Mouse (Mus musculus) limb, embryonic 10.5 days (tissue): ENCODE results near the gene Pik3ap1. TPM values are rescaled to one million over a fixed set of nuclear protein-coding genes. Genes with fewer than 3 reads are reported as not detected.

ENCODE experiments used
- DNase-seq: peaks from one replicate; pipeline ENCODE4 v3.0.0-alpha.2; 2017; ENCODE audit warnings: low spot score
- H3K27ac ChIP-seq: fragments of 300-500 bp; sonication (generic); 2 replicates; pipeline ENCODE4 v1.5.1; 2016; ENCODE audit warnings: mild to moderate bottlenecking
- H3K27me3 ChIP-seq: fragments of 300-500 bp; sonication (generic); 2 replicates; pipeline ENCODE4 v1.6.1; 2016; ENCODE audit warnings: low read depth, mild to moderate bottlenecking; ENCODE audit not compliant: poor library complexity, severe bottlenecking
- H3K36me3 ChIP-seq: fragments of 300-500 bp; sonication (generic); 2 replicates; pipeline ENCODE4 v1.6.1; 2016; ENCODE audit warnings: mild to moderate bottlenecking, moderate library complexity
- H3K4me1 ChIP-seq: fragments of 300-500 bp; sonication (generic); 2 replicates; pipeline ENCODE4 v1.6.1; 2016
- H3K4me3 ChIP-seq: fragments of 300-500 bp; sonication (generic); 2 replicates; pipeline ENCODE4 v1.5.1; 2016; ENCODE audit warnings: mild to moderate bottlenecking, moderate library complexity
- H3K9me3 ChIP-seq: fragments of 300-500 bp; sonication (generic); replicated peaks from 2 replicates; pipeline ENCODE4 v1.6.1; 2016; ENCODE audit warnings: mild to moderate bottlenecking
- WGBS: fragments of 180-500 bp; shearing (Covaris S2); methylation state at CpG from one replicate; pipeline ENCODE4 v1.1.7; 2016; 5-methylcytosine and 5-hydroxymethylcytosine counted together
- polyA plus RNA-seq: library from polyadenylated mRNA; unstranded; fragments of >200 nt; fragmentation: Nextera tagmentation; extraction: Ambion mirVana; gene quantifications from 2 replicates; pipeline ENCODE4 v1.2.1, GENCODE M21; 2016

Pik3ap1 gene
- polyA plus RNA-seq, 1 experiment from 2014 or later, result 0.96 TPM

DNA sequence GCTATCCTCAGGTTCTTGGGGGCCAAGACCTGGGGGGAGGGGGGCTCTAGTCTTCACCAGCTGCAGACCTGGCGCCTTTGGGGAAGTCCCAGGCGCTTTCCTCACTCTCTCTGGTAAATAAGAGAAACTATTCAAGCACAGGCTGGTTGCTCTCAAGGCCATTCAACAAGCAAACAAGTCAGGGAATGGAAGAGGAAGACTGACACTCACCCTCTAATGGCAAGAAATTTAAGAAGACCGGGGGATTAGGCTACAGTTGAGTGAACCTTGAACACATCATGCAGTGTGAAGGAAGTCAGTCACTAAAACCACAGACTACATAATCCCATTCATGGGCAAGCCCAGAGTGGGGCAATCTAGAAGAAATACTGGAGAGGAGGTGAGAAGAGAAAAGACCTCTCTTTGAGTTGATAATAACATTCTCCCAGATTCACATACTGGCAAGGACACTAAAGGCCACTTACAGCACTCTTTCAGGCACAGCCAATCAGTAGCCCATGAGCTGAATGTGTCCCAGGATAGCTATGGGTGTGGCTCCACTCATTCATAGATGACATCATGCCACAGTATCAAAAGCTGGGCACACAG lies 2.4 kb downstream of the Pik3ap1 start:
- DNase-seq, result no peak
- 82% methylated on average over 3 of the region's 3 CpGs for WGBS
- H3K27me3 ChIP-seq, result peaks cover 53% of the 10 kb centered on the region
- H3K9me3 ChIP-seq, result no peaks in the 10 kb centered on the region
- H3K36me3 ChIP-seq, result no peaks in the 10 kb centered on the region
- H3K4me1 ChIP-seq, result peaks cover 18% of the 10 kb centered on the region
- no peak overlapping the region for H3K27ac ChIP-seq
- H3K4me3 ChIP-seq, result no peak overlapping the region

DNA sequence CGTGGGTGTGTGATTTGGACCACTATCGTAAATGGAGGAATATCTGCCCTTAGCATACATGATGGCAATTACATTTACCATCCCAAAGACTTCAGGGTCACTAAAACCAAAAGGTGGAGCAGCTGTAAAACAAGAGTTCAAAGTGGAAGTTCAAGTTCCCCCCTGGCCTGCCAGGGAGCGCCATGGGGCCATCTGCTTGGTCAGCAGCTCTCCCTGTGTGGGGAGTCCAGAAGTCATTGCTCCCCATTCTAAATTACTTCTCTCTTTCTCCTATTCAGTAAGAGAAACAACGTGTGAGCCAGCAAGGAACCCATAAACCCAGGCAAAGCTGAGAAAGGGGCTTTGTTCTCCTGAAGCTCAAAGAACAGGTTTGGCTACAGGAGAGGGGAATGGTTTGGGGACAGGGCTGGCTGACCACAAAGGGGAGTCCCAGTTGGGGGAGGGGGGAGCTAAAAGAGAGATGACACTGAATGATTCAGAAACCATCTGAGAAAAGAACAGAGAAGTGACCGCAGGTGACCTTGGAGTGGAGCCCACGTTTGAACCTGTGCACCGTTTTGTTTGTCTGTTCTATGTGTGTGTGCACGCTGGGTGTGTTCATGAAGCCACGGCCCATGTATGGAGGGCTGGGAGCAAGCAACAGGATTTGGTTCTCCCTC lies 3.2 kb downstream of the Pik3ap1 start:
- Histone ChIP-seq H3K27me3 (peaks cover 46% of the 10 kb centered on the region), H3K9me3 (no peaks in the 10 kb centered on the region), H3K27ac (no peak overlapping the region), H3K4me3 (no peak overlapping the region), H3K4me1 (peaks cover 18% of the 10 kb centered on the region), H3K36me3 (no peaks in the 10 kb centered on the region)
- DNase-seq, result no peak
- WGBS, result 71% methylated on average over 9 of the region's 9 CpGs

GRCm38 (mm10) chr19:41379195-41379594 lies 5.7 kb downstream of the Pik3ap1 start:
- Histone ChIP-seq H3K36me3 (no peaks in the 10 kb centered on the region), H3K4me1 (peaks cover 7% of the 10 kb centered on the region), H3K27ac (no peak overlapping the region), H3K9me3 (no peaks in the 10 kb centered on the region), H3K27me3 (peaks cover 21% of the 10 kb centered on the region), H3K4me3 (no peak overlapping the region)
- 92% methylated on average over 3 of the region's 3 CpGs for WGBS
- no peak for DNase-seq

DNA sequence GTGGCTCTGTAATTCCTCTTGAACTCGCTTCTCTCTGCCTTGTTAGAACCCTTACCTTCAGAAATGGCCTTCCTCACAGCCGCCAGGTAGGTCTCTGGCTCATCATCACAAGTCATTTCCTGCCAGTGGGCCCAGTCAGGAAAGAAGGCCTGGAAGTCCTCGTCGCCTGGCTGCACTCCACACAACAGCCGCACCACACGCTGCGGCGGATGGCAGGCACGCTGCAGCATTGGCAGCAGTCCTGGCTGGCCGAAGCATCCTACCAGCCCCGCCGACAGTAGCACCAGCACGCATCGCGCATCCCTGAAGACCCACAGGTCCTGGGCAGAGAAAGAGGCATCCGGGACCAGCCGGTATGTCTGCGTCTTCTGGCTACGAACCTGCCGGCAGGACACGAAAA lies 9.1 kb downstream of the Pik3ap1 start:
- 83% methylated on average over 21 of the region's 21 CpGs for WGBS
- H3K36me3 ChIP-seq, result no peaks in the 10 kb centered on the region
- no peaks in the 10 kb centered on the region for H3K27me3 ChIP-seq
- H3K4me1 ChIP-seq, result no peaks in the 10 kb centered on the region
- no peak overlapping the region for H3K27ac ChIP-seq
- H3K9me3 ChIP-seq, result no peaks in the 10 kb centered on the region
- H3K4me3 ChIP-seq, result no peak overlapping the region
- no peak for DNase-seq

GRCm38 (mm10) chr19:41375096-41375495 lies 9.8 kb downstream of the Pik3ap1 start:
- 91% methylated on average over 1 of the region's 1 CpGs for WGBS

DNA sequence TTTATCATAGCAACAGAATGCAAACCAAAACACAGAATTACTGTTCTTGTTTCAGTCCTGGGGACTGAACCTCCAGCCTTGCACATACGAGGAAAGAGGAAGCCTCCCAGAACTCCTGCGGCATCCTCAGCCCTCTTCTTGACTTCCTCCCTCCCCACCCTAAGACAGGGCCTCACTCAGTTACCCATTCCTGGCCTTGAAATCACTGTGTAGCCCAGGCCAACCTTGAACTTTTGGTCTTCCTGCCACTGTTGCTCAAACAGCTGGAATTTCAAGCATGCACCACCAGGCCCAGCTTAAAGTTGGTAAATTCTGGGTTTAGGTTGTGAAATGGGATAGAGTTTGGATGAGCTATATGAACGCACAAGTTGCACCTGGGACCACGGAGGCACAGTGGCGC lies 10.2 kb downstream of the Pik3ap1 start:
- Histone ChIP-seq H3K36me3 (no peaks in the 10 kb centered on the region), H3K9me3 (no peaks in the 10 kb centered on the region), H3K4me3 (no peak overlapping the region), H3K27ac (no peak overlapping the region), H3K4me1 (no peaks in the 10 kb centered on the region), H3K27me3 (no peaks in the 10 kb centered on the region)
- no peak for DNase-seq
- 93% methylated on average over 5 of the region's 5 CpGs for WGBS

More at GRCm38 (mm10) chr19:41375096-41375495, 9.8 kb downstream of the Pik3ap1 start:
- Histone ChIP-seq H3K4me3 (no peak overlapping the region), H3K36me3 (no peaks in the 10 kb centered on the region), H3K27me3 (no peaks in the 10 kb centered on the region), H3K4me1 (no peaks in the 10 kb centered on the region), H3K9me3 (no peaks in the 10 kb centered on the region), H3K27ac (no peak overlapping the region)
- DNase-seq, result no peak

GRCm38 (mm10) chr19:41372322-41372721 lies 12.6 kb downstream of the Pik3ap1 start:
- 96% methylated on average over 4 of the region's 4 CpGs for WGBS
- no peak for DNase-seq
- Histone ChIP-seq H3K4me3 (no peak overlapping the region), H3K9me3 (no peaks in the 10 kb centered on the region), H3K27me3 (no peaks in the 10 kb centered on the region), H3K36me3 (no peaks in the 10 kb centered on the region), H3K4me1 (no peaks in the 10 kb centered on the region), H3K27ac (no peak overlapping the region)

DNA sequence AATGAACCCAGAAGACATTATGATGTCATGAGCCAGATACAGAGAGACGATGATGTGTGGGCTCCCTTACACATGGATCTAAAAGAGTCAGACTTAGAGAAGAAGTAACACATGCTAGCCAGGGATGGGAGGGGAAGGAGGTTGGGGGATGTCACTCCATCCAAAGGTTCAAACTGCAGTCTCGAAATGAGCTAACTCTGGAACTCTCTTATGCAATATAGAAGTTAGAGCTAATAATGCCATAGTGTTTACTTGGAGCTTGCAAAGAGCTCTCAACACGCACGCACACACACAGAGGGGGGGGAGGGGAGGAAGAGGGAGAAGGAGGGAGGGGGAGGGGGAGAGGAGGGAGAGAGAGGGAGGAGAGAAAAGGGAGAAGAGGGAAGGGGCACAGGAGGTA lies 13.5 kb downstream of the Pik3ap1 start:
- no peak overlapping the region for H3K27ac ChIP-seq
- H3K27me3 ChIP-seq, result no peaks in the 10 kb centered on the region
- no peaks in the 10 kb centered on the region for H3K36me3 ChIP-seq
- H3K4me1 ChIP-seq, result no peaks in the 10 kb centered on the region
- no peak overlapping the region for H3K4me3 ChIP-seq
- DNase-seq, result no peak
- no peaks in the 10 kb centered on the region for H3K9me3 ChIP-seq
- 77% methylated on average over 4 of the region's 4 CpGs for WGBS

- Histone ChIP-seq H3K4me1 (no peaks in the 10 kb centered on the region), H3K27me3 (no peaks in the 10 kb centered on the region), H3K9me3 (no peaks in the 10 kb centered on the region), H3K27ac (no peak overlapping the region), H3K36me3 (no peaks in the 10 kb centered on the region), H3K4me3 (no peak overlapping the region)
- DNase-seq, result no peak
- 83% methylated on average over 11 of the region's 11 CpGs for WGBS
Measured at GRCm38 (mm10) chr19:41369557-41370460, 15.1 kb downstream of the Pik3ap1 start.

DNA sequence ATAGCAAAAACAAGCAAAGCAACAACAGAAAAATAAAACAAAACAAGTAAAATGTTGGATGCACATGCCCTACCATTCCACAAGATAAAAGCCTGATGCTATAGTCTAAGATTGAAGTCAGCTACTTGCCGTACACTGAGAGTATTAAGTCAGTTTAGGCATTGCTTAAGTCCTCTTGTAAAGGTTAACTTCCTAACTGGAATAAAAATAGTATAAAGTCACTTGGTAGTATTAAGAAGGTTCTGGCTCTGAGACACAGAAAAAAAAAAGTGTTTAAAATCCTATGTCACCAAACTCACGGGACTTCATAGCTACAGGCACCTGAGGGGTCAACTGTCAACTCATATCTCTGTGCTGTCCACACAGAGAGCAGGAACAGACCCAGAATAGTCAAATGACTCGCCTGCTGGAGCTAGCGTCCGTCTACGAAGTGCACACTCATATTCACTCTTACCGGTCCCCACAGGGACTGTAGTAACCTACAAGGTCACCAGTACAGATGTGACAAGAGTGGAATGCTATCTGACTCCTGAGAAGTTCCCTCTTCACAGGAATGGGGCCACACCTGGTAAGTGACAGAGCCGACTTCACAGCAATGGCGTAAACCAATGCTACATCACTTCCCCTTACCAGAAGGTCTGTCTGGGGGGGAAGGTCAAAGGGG lies 17.9 kb downstream of the Pik3ap1 start:
- 89% methylated on average over 9 of the region's 9 CpGs for WGBS
- no peak overlapping the region for H3K27ac ChIP-seq
- DNase-seq, result no peak
- no peaks in the 10 kb centered on the region for H3K27me3 ChIP-seq
- H3K4me1 ChIP-seq, result no peaks in the 10 kb centered on the region
- H3K9me3 ChIP-seq, result no peaks in the 10 kb centered on the region
- H3K4me3 ChIP-seq, result no peak overlapping the region
- no peaks in the 10 kb centered on the region for H3K36me3 ChIP-seq

GRCm38 (mm10) chr19:41366192-41366853 lies 18.6 kb downstream of the Pik3ap1 start:
- Histone ChIP-seq H3K27me3 (no peaks in the 10 kb centered on the region), H3K9me3 (no peaks in the 10 kb centered on the region), H3K36me3 (no peaks in the 10 kb centered on the region), H3K27ac (no peak overlapping the region), H3K4me3 (no peak overlapping the region), H3K4me1 (no peaks in the 10 kb centered on the region)
- DNase-seq, result no peak
- WGBS, result 92% methylated on average over 16 of the region's 16 CpGs

GRCm38 (mm10) chr19:41365570-41365969 lies 19.3 kb downstream of the Pik3ap1 start:
- Histone ChIP-seq H3K27me3 (no peaks in the 10 kb centered on the region), H3K4me1 (no peaks in the 10 kb centered on the region), H3K27ac (no peak overlapping the region), H3K9me3 (no peaks in the 10 kb centered on the region), H3K4me3 (no peak overlapping the region), H3K36me3 (no peaks in the 10 kb centered on the region)
- 93% methylated on average over 5 of the region's 5 CpGs for WGBS
- DNase-seq, result no peak
